Mouse (Mus musculus): Measurements from ENCODE around the gene Lfng.

GRCm38 (mm10) chr5:140617714-140618113 is 10.6 kb downstream of the Lfng start:
- TF ChIP-seq CTCF (IDR thresholded peaks at IDR 0.05; ENCODE audit: control insufficient read depth, insufficient read depth, insufficient replicate concordance, low read depth, low read length) = no peak
- TF ChIP-seq POLR2A (IDR thresholded peaks at IDR 0.05; ENCODE audit: control insufficient read depth, low read depth, low read length) = no peak
